ENCODE assay signal across 19 mouse cellular contexts in the genomic region with DNA sequence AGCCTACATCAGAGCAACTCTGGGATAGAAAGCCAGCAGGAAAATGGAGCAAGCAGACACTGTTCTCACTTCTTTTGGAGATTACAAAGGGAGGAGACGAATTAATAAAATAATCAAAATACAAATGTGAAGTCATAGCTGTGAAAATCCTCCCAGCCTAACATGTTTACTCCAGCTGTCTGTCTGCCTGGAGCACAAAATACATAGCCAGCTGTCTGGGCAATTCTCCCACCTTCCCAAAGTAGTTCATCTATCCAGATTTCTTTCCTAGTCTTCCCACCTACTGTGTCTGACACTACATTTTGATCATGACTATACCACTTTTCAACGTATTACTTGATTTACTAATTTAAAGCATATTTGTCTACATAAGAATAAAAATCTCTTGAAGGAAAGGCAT.
A peak's percentile ranks its signal among the peaks of the same experiment; 100 is the strongest.
DNase-seq lines count a peak whose midpoint lies in the region; ATAC-seq lines count a peak whose summit lies in the region.
"Had no signal": no experiment of that assay in that cellular context is flagged by ENCODE, and none has a peak within 500 bp of the region (broad histone marks: within the 10 kb centered on the region; RNA-seq: fewer than 3 reads in every experiment).

No protein-coding gene starts in this region.

- intact Hi-C loops in heart, postnatal 36 days (cut with DNase I): no loop called here

- H3K9ac ChIP-seq in forebrain, embryonic 16.5 days (replicated peaks; ENCODE audit: low read depth, low read length): no peak overlapping the region
- no peak overlapping the region for H3K9ac ChIP-seq in forebrain, embryonic 15.5 days (replicated peaks)
- H3K9ac ChIP-seq: heart, embryonic 12.5 days; limb, embryonic 13.5 days; lung, embryonic 15.5 days; midbrain, embryonic 12.5 days had no signal

- no peak overlapping the region for H3K4me2 ChIP-seq in forebrain, embryonic 16.5 days (ENCODE audit: low read length)
- no peak overlapping the region for H3K4me2 ChIP-seq in forebrain, embryonic 15.5 days (replicated peaks)
- H3K4me2 ChIP-seq: heart, embryonic 12.5 days; limb, embryonic 13.5 days; liver, embryonic 11.5 days; lung, embryonic 15.5 days; midbrain, embryonic 12.5 days had no signal

- no peaks in the 10 kb centered on the region for H3K36me3 ChIP-seq in forebrain, embryonic 16.5 days (ENCODE audit: control insufficient read depth, insufficient read depth)
- no peaks in the 10 kb centered on the region for H3K36me3 ChIP-seq in forebrain, embryonic 15.5 days
- H3K36me3 ChIP-seq: heart, embryonic 12.5 days; limb, embryonic 13.5 days; lung, embryonic 15.5 days; midbrain, embryonic 12.5 days had no signal

- peaks cover 6% of the 10 kb centered on the region; the same call in 1 of the 2 replicates for H3K4me1 ChIP-seq in forebrain, embryonic 16.5 days (replicated peaks; ENCODE audit: control insufficient read depth, insufficient read depth, low read length)
- peaks cover 10% of the 10 kb centered on the region for H3K4me1 ChIP-seq in forebrain, embryonic 15.5 days
- H3K4me1 ChIP-seq: heart, embryonic 12.5 days; limb, embryonic 13.5 days; lung, embryonic 15.5 days; midbrain, embryonic 12.5 days had no signal

- peak; percentile 45; the same call in 1 of the 2 replicates for ATAC-seq in forebrain, embryonic 16.5 days
- no peak for ATAC-seq in forebrain, embryonic 15.5 days (replicated peaks)
- ATAC-seq: intestine, postnatal 0 days; Patski had no signal

- peak; percentile 8 for DNase-seq in heart, postnatal 4 days
- DNase-seq in heart, postnatal 36 days: no peak
- peak; percentile 16 for DNase-seq in layer of hippocampus, postnatal 10 days (ENCODE audit: low spot score in 2 of 2)
- DNase-seq in layer of hippocampus, postnatal 36 days: no peak
- no peak for DNase-seq in adrenal gland, adult 2 months
- DNase-seq: adrenal gland, postnatal 14 days; kidney, adult 9 months; kidney, postnatal 10 days; thymus, adult 2 months; thymus, postnatal 36 days had no signal

- peak overlapping the region; percentile 34; the same call in 1 of the 2 replicates for H3K27ac ChIP-seq in forebrain, embryonic 16.5 days (ENCODE audit: low read length)
- no peak overlapping the region for H3K27ac ChIP-seq in forebrain, embryonic 15.5 days (replicated peaks)
- H3K27ac ChIP-seq: limb, embryonic 13.5 days; lung, embryonic 15.5 days; midbrain, embryonic 12.5 days had no signal

- no peak overlapping the region for H3K4me3 ChIP-seq in forebrain, embryonic 16.5 days (replicated peaks; ENCODE audit: low read length)
- no peak overlapping the region for H3K4me3 ChIP-seq in forebrain, embryonic 15.5 days
- H3K4me3 ChIP-seq: heart, embryonic 12.5 days; limb, embryonic 13.5 days; lung, embryonic 15.5 days; midbrain, embryonic 12.5 days had no signal

- 58% methylated on average over 2 of the region's 2 CpGs for WGBS in forebrain, embryonic 16.5 days
- 72% methylated on average over 2 of the region's 2 CpGs for WGBS in forebrain, embryonic 15.5 days

- no peaks in the 10 kb centered on the region for H3K9me3 ChIP-seq in forebrain, embryonic 16.5 days (ENCODE audit: control insufficient read depth, low read length)
- H3K9me3 ChIP-seq in forebrain, embryonic 15.5 days: no peaks in the 10 kb centered on the region
- H3K9me3 ChIP-seq: heart, embryonic 12.5 days; limb, embryonic 13.5 days; lung, embryonic 15.5 days; midbrain, embryonic 12.5 days had no signal

- H3K27me3 ChIP-seq in forebrain, embryonic 16.5 days (replicated peaks; ENCODE audit: control insufficient read depth, insufficient read depth, low read length): no peaks in the 10 kb centered on the region
- H3K27me3 ChIP-seq in forebrain, embryonic 15.5 days: no peaks in the 10 kb centered on the region
- H3K27me3 ChIP-seq: heart, embryonic 12.5 days; limb, embryonic 13.5 days; lung, embryonic 15.5 days; midbrain, embryonic 12.5 days had no signal

Comparison
In these comparisons a context has a peak if more than half of its experiments do, and no peak if none do; other contexts are left out.
1. DNase-seq: peak in heart, postnatal 4 days (single experiment) and layer of hippocampus, postnatal 10 days (2 of 2); none in heart, postnatal 36 days (0 of 2), layer of hippocampus, postnatal 36 days (0 of 2) and adrenal gland, adult 2 months (single experiment).